Mouse (Mus musculus) kidney, adult 9 months (tissue): ENCODE measurements around the gene Cse1l.
A peak's percentile ranks its signal among the peaks of the same experiment; 100 is the strongest.

Experiments
- DNase-seq: peaks from one replicate; pipeline ENCODE4 v3.0.0; 2022

Gene Cse1l

DNA sequence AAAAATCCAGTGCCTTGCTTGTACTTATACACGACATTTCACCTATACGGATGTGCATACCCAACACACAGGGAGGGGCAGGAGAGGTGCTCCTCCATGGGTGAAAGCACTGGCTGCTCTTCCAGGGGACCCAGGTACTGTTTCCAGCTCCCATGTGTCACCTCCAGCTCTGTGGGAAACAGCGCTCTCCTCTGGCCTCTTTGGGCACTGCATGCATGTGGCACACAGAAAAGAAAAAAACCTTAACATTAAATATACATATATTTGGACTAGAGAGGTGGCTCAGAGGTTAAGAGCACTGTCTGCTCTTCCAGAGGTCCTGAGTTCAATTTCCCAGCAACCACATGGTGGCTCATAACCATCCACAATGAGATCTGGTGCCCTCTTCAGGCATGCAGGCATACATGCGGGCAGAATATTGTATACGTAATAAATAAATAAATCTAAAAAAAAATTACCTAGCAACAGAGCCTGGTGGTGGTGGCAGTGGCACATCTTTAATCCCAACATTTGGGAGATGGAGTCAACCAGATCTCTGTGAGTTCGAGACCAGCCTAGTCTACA is 2.0 kb upstream of the Cse1l start:
- no peak for DNase-seq

DNA sequence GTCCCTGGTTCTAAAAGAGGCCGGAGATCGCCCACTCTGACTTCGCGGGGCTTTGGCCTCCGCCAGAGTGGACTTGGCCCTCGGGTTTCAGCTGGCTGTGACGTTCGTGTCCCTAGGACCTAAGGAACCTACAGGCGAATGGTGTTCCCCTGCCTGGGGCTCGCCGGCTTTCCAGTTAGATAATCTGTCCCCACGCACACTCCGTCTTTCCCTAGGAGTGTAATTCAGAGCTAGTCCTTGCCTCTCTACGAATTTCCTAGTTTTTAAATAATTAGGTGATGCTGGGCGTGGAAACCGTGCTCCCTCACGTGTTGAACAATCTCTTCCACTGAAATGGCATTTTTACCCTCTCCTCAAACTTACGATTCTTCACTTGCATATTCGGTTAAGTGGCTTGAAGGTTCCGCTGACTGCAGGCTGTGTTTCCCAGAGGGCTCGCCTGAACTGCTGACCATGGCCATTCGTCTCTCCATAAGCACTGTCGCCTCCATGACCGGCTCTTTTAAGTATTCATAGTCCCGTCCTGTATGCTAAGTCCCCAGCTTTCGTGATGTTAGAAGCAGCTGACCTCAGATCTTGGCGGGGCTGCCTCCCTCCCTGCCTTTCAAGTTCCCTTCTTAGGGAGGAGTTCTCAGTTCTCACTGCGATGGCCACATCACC is 813 bp downstream of the Cse1l start:
- peak; percentile 15 for DNase-seq

DNA sequence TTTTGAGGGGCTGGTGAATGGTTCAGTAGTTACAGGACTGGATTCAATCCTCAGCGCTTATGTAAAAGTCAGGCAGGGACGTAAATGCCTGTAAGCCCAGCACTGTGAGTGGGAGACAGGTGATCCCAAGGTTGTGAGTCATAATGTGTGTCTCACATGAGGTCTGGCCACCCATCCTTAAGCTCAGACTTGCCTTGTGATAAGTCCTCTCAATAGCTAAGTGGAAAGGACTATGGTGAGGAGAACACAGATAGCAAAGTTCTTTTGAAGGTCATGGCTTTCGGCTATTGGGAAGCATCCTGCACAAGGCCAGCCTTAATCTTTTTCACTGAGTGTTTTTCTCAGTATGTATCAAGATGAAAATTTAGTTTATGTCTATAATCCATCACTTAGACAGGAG is 3.9 kb downstream of the Cse1l start:
- no peak for DNase-seq

DNA sequence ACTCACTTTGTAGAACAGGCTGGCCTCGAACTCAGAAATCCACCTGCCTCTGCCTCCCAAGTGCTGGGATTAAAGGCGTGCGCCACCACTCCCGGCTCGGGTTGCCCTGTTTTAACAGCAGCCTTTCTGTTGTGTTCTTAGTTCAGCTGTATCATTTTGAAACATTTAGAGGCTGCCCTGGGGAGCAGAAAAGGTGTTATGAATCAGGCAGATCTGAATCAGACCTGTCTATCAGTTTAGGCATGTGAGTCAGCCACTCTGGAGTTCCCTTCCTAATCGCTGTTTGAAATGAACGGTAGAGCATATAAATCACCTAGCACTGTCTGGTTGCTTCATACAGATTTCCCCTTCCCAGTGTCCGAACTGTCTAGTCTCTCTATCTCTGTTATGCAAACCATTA is 4.7 kb downstream of the Cse1l start:
- DNase-seq = no peak

DNA sequence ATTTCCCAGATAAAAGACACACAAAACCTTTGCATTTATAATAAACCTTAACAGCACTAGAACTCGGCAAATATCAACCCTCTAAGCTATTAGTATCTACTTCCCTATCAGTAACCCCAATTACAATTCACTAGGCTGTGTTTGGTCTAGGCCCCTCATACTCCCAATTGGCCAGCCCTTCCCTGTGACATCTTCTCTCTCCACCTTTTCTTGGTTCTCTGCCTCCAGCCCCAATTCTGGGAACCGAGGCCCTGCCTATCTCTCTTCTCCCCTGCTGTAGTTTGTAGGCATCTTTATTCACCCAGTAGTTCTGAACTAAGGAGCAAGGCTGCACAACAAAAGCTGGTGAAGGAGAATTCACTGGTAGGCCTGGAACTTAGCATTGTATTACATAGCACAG is 18.1 kb downstream of the Cse1l start:
- no peak for DNase-seq

DNA sequence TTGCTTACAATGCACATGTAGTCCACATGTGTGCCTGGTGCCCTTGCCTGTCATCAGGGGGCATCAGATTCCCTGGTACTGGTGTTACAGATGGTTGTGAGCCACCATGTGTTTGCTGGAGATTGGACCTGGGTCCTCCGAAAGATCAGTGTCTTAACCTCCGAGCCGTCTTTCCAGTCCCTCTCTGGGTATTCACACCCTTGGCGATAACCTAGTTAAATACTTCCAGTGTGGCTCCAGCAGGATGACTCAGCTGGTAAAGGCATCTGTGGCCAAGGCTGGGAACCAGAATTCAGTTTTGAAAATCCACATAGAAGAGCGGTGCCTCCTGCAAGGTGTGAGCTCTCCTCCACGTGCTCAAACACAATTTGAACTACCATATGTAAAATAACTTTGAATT is 28.1 kb downstream of the Cse1l start:
- DNase-seq = no peak

DNA sequence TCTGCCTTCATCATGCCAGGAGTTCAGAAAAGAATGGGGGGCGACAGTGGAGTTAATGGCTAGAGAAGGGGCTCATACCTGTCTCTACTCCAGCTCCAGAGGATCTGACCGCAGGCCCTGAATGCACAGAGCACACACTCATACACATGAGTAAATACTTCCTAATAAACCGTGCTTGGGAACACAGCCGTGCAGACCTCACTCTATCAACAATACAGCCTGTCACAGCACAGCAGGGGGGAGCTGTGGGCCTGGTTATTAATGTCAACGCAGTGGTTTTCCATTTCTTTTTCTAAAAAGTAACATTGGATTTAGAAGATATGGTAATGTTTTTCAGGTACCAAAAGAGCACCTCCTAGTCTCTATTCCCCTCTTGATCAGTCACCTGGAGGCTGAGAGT is 28.6 kb downstream of the Cse1l start:
- DNase-seq = no peak

DNA sequence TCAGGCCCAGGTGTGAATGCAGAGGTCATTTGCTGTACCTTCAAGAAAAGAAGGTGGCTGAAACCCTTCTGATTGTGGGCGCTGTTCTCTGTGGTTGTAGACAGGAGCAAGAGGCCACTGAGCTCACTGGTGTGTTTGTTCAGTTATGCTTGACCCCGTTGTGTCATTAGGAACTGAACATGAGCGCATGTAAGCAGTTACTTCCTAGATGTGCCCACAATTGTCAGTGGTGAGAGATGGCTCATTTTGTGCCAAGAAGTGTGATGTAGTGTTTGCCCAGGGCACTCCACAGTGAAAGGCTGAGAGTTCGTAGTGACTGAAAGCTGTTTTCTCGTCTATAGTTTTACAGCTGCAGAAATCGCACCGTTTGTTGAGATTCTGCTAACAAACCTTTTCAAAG is 29.7 kb downstream of the Cse1l start:
- no peak for DNase-seq

DNA sequence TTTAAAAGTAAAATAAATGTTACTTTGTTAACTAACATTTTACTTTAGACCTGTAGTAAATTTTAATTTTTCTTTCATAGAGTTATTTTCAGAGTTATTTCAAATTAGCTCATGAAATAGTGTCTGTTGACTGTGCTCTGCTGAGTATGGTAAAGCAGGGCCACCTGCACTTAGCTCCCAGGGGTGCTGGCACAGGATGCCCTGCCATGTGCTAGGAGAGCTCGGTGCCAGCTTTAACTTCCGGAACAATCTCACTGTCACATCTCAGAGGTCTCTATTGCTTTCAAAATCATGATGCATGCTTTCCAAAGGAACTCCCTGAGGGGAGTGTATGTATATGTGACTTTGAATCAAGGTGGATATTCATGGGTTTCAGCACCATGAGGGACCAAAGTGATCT is 30.3 kb downstream of the Cse1l start:
- no peak for DNase-seq

DNA sequence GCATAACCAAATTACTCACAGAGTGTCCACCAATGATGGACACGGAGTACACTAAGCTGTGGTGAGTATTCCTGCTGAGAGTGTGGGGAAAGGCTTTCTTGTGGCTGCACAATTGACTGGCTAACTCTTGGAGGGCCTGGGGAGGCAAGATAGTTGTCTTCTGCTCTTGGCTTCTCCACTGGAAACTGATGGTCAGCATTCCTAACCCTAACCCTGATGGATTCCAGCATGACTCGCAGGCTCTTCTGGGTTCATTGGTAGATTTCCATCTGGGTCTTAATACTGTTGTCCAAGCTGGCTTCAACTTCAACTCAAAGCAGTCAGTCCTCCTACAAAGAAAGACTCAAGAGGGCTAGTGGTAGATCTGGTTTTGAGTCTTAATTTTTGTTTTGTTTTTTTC is 37.3 kb downstream of the Cse1l start:
- DNase-seq = no peak

DNA sequence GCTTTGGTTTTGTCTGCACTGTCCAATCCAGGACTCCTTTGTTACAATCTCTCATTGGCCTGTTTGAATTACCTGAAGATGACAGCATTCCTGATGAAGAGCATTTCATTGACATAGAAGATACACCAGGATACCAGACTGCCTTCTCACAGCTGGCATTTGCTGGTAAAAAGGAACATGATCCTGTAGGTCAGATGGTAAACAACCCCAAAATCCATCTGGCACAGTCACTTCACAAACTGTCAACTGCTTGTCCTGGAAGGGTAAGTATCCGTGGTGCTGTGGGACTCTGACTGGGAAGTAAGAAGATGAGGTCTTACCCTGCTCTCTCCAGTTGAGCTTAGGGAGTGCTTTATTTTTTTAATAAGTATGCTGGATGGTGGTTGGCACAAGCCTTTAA is 38.5 kb downstream of the Cse1l start:
- no peak for DNase-seq

DNA sequence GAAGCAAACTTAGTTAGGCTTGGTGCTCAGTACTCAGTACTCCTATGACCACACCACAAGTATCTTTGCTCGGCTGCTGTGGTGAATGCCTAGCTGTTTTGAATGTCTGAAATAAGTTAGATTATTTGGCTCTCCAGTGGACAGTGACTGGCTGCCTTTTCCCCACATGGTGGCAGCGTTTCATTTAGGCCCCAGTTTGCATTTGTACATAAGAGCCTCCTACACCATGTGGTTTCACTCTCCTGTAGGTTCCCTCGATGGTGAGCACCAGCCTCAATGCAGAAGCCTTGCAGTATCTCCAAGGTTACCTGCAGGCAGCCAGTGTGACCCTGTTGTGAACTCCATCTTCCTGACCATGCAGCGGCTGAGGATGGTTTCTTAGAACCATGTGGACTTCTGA is 39.6 kb downstream of the Cse1l start:
- DNase-seq = no peak

DNA sequence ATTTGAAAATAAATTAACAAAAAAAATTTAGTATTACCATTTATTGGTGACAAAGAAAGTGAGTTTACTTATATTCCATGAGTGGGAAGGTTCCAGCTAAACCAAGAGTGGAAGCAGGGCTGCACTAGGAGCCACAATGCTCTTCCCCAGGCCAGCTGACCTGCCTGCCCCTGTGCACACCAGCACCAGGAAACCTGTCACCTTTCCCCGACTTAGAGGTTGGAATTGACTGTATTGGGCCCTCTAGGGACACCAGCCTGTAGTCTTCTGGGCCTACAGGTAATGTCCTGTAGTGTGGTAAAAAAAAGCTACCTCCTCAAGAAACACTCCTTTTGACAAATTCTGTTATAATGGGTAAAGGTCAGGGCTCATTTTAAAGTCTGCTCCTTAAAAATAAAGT is 42.4 kb downstream of the Cse1l start:
- DNase-seq = no peak

DNA sequence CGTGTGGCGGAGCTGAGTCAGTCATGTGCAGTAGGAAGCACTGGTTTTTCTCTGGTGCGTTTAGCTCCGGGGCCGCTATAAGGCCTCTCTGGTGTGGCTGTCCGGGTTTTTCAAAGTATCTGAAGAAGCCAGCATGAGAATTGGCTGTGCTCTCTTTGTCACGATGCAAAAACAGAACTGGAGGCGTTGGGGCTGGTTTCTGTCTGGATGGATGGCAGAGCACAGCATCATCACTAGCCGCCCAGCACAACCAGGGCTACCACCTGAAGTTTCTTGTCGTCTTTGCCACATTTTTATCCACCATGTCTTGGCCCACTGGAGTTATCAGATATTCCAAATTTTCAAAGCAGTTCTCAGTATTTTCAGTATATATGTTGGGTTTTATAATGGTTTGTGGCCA is 43.1 kb downstream of the Cse1l start:
- no peak for DNase-seq

DNA sequence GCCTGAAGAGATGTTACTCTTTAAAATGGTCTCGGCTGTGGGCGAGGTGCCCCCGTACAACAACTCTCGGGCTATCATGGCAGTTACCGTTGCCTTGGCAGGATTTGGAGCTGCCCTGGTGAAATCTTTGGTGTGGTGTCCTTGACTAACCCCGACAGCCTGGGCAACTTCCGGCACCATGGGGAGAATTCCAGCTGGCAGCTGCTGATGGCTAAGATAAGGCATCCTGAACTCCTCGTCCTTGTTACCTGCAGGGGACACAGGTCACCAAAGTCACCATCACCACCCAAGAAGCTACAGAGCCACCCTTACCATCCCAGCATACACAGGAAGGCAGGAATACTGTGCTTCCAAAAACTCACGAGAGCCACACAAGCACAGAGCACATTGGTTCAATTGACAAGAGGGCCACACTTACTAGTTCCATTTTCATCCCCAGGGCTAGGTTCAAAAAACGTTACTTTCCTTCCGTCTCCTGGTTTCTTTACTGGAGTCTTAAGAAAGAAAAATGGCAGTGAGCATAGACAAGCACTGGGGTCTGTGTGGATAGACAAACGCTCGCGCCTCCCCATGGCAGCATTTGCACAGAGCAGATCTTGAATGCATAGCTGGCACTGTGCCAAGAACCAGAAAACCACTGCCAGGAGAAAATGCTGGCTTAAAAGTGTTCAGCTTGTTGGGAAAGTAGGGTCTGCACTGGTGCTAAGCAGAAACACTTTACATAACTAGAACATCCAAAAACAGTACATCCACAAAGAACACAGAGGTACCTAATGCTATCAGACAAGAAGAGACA is 45.2 kb downstream of the Cse1l start:
- DNase-seq = no peak

DNA sequence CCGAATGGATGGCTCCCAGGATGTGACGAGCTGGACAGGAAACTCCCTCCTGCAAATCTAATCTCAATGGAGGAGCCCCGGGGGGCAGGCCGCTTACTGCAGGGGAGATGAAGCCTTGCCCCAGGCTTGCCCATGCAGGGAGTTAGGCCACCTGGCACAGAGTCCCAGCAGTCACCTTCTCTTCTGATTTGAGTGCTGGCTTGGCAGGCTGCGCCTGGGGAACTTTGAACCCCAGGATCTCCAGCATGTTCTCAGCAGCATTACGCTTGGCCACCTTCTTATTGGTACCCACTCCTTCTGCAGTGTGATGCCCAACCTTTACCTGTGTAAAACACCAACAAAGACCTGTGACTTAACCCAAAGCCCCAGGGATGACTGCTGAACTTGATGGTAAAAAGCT is 46.3 kb downstream of the Cse1l start:
- peak; percentile 30 for DNase-seq

DNA sequence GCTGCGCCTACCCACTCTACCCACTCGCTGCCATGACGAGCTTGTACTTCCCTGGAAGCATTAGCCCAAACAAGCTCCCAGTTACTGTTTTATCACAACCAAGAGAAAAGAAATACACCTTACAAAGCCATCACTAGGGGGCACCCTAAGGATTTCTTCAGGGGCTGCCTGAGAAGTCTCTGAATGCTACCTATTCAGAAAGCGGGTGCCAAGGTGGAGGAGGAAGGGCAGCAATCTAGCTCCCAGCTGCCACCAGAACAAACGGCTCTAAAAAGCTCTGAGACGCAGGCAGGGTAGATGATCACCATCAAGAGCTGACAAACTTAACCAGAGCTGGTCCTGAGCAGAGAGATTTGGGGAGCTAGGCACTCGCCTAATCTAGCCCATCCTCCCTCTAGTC is 51.0 kb downstream of the Cse1l start:
- DNase-seq = peak; percentile 82

DNA sequence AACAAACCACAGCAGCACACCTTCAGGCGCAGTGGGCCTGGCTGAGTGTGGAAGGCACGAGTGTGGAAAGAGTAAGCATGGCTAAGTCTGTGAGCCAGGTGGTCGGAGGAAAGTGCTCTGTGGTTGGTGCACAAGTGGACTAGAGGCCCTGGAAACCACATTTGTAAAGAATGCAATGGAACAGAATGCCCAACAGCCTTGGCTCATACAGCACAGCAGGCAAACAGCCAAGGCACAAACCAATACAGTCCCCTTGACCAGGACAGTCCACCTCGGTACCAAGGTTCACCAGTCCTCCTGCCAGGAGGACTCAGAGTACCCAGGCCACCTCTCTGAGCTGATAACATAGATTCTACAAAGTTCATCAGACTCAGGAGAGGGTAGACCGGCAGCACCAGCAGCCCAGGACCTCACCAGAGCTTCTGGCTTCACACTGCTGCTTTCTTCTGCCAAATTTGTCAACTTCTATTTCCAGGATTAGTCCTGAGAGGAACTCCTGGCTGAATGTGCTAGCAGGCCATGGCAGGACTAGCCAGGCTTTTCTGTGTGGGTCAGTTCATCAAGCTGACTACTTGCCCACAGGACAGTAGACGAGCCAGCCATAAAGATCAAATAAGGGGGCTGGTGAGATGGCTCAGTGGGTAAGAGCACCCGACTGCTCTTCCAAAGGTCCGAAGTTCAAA is 54.9 kb downstream of the Cse1l start:
- DNase-seq = peak; percentile 71

DNA sequence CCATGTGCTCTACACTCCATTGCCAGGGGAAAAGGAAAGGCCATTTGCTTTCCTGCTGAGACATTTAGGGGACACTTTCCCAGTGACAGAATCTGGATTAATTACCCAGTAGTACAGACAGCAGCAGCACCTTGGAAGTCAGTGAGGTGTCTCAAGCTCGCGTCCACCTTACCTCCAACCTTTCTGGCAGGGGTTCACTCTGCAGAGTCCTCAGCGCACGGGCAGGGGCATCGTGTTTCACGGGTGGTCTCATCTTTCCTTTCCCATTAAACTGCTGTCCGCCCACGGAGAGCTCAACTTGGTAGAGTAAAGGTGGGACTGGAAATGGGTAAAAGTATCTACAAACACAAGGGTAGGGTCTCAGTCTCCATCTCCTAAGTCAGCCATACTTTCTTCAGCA is 57.4 kb downstream of the Cse1l start:
- no peak for DNase-seq

DNA sequence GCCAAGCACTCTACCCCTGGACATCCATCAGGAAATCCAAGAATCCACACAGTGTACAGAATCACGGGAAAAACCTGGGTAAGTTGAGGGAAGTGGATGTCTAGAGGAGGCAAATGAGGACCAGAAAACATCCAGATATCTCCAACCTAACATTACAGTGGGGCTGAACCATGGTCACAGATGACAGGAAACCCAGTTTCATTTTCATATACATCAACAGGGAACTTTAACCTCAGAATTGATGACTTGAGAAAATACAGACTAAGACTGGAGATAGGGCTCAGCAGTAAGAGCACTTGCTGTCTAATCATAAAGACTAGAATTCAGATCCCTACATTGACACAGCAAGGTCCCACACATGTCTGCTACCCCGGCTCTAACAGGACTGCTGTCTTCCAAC is 58.9 kb downstream of the Cse1l start:
- DNase-seq = no peak

DNA sequence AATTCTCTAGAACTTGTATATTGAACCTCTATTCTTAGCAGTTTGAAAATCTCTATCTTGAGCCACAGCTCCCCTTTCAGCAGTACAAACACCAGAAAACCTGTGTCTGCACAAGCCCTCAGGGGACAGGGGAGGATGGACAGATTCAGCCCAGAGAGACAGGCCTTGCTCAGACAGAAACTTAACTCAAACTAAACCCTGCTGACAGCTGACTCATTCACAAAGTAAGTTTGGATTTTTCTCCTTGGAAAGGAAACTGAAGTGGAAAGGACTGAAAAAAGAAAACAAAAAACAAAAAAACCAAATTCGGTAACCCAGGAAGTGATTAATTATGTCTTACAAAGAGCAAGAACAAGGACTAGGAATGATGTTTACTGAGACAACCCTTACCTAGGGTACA is 67.3 kb downstream of the Cse1l start:
- no peak for DNase-seq

DNA sequence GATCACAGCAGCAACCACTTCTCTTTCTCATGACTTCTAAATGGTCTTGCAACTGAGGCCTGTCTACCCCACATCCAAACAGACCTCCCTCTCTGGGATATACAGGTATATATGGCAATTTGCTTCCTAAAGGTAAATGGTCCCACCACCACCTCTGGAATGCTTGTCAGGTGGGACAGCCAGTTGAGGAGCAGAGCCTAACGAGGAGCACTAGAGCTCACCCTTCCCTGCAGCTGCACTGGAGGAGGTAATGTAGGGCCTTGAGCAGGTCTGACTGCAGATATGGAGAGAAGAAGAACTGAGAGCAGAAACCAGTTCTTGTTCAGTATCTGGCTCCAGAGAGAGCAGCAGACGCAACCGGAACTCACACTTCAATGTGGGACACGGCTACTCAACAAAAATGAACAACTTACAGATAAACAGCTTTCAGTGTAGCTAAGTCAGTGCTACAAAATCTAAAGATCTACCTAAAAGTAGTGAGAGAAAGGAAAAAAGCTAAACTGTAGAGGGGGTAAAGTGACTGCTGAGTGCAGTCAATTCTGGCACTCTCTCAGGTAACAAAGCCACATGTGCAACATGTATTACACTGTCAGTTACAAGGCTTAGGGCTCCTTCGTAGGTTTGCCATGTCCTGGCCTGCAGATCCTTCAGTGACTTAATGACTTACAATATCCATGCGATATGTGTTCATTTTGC is 68.5 kb downstream of the Cse1l start:
- DNase-seq = no peak

DNA sequence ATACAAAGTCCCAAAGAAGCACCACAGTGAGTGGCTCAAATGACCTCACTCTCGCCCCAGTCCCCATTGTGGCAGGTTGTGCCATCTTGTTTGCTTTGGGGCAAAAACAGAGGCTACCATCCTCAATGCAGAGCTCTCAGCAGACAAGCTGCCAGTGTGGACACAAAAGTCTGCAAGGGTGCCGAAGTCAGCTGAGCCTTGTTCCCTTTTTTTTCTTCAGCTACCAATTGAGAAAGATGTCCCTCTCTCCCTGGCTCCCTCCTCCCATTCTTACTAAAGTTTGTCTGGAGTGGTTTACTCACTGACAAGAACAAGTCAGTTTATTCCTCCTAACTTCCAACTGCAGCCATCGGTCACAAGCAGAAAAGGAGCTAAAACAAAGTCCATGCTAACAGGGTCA is 70.5 kb downstream of the Cse1l start:
- DNase-seq = no peak
